Mouse (Mus musculus): Measurements from ENCODE around the gene Neto2. TPM values are rescaled to one million over a fixed set of nuclear protein-coding genes. Genes with fewer than 3 reads are reported as not detected.
A peak's percentile ranks its signal among the peaks of the same experiment; 100 is the strongest.

The Neto2 gene
- total RNA-seq (2014; rRNA removed) (111 and 122 TPM in 2 replicates), polyA plus RNA-seq (2015; fragmentation: Nextera tagmentation; extraction: Ambion mirVana) (49.0 and 51.7 TPM in 2 replicates)

- Histone ChIP-seq H3K27ac (peak within 1 kb of the TSS; percentile 94), H3K9ac (replicated peaks; ENCODE audit: low read length) (peak within 1 kb of the TSS; percentile 84), H3K9me3 (ENCODE audit: low read length) (no peaks in the 10 kb centered on the region), H3K36me3 (ENCODE audit: insufficient read depth, low read length) (no peaks in the 10 kb centered on the region), H3K27me3 (ENCODE audit: insufficient read depth, low read length) (no peaks in the 10 kb centered on the region), H3K4me1 (ENCODE audit: insufficient read depth, low read length) (no peaks in the 10 kb centered on the region), H3K4me2 (ENCODE audit: low read depth, low read length) (peak within 1 kb of the TSS; percentile 70), H3K4me3 (ENCODE audit: low read length) (peak within 1 kb of the TSS; percentile 79)
- WGBS, result 2% methylated on average over 32 of the region's 65 CpGs
- DNase-seq (ENCODE audit: low spot score) (peak; percentile 95), ATAC-seq (peak; percentile 93)
- no peak for TF ChIP-seq CTCF (IDR thresholded peaks at IDR 0.05; ENCODE audit: low read depth)
These were observed at the start of gene Neto2 for GRCm38 (mm10) chr8:85700751-85701351. Gene Neto2, minus strand, starts transcription at chr8:85700924.

- Histone ChIP-seq H3K27ac (no peak overlapping the region), H3K4me3 (ENCODE audit: low read length) (no peak overlapping the region), H3K9ac (replicated peaks; ENCODE audit: low read length) (no peak overlapping the region), H3K27me3 (ENCODE audit: insufficient read depth, low read length) (no peaks in the 10 kb centered on the region), H3K4me1 (ENCODE audit: insufficient read depth, low read length) (no peaks in the 10 kb centered on the region), H3K36me3 (ENCODE audit: insufficient read depth, low read length) (no peaks in the 10 kb centered on the region), H3K9me3 (ENCODE audit: low read length) (no peaks in the 10 kb centered on the region), H3K4me2 (ENCODE audit: low read depth, low read length) (no peak overlapping the region)
- WGBS, result 97% methylated on average over 2 of the region's 2 CpGs
- no peak for ATAC-seq
- no peak for DNase-seq (ENCODE audit: low spot score)
- no peak for TF ChIP-seq CTCF (IDR thresholded peaks at IDR 0.05; ENCODE audit: low read depth)
These were observed 44.3 kb upstream of the Neto2 start for GRCm38 (mm10) chr8:85745053-85745452.

GRCm38 (mm10) chr8:85730545-85730944 is 29.8 kb upstream of the Neto2 start:
- Histone ChIP-seq H3K4me3 (ENCODE audit: low read length) (no peak overlapping the region), H3K27me3 (ENCODE audit: insufficient read depth, low read length) (no peaks in the 10 kb centered on the region), H3K27ac (no peak overlapping the region), H3K36me3 (ENCODE audit: insufficient read depth, low read length) (0 out of 2 replicates have a peak, but pooled peaks cover 3% of the 10 kb centered on the region), H3K4me1 (ENCODE audit: insufficient read depth, low read length) (no peaks in the 10 kb centered on the region), H3K4me2 (ENCODE audit: low read depth, low read length) (no peak overlapping the region), H3K9me3 (ENCODE audit: low read length) (no peaks in the 10 kb centered on the region), H3K9ac (replicated peaks; ENCODE audit: low read length) (no peak overlapping the region)
- no peak for ATAC-seq
- WGBS, result 90% methylated on average over 3 of the region's 3 CpGs
- no peak for TF ChIP-seq CTCF (IDR thresholded peaks at IDR 0.05; ENCODE audit: low read depth)
- no peak for DNase-seq (ENCODE audit: low spot score)

GRCm38 (mm10) chr8:85717271-85717670 is 16.5 kb upstream of the Neto2 start:
- WGBS, result 86% methylated on average over 5 of the region's 5 CpGs
- Histone ChIP-seq H3K4me3 (ENCODE audit: low read length) (no peak overlapping the region), H3K9me3 (ENCODE audit: low read length) (no peaks in the 10 kb centered on the region), H3K4me2 (ENCODE audit: low read depth, low read length) (no peak overlapping the region), H3K9ac (replicated peaks; ENCODE audit: low read length) (no peak overlapping the region), H3K36me3 (ENCODE audit: insufficient read depth, low read length) (peaks cover 4% of the 10 kb centered on the region; the same call in 1 of the 2 replicates), H3K27ac (no peak overlapping the region), H3K27me3 (ENCODE audit: insufficient read depth, low read length) (no peaks in the 10 kb centered on the region), H3K4me1 (ENCODE audit: insufficient read depth, low read length) (no peaks in the 10 kb centered on the region)
- DNase-seq (ENCODE audit: low spot score) (no peak), ATAC-seq (no peak)
- no peak for TF ChIP-seq CTCF (IDR thresholded peaks at IDR 0.05; ENCODE audit: low read depth)

- Histone ChIP-seq H3K36me3 (ENCODE audit: insufficient read depth, low read length) (peaks cover 4% of the 10 kb centered on the region; the same call in 1 of the 2 replicates), H3K9me3 (ENCODE audit: low read length) (no peaks in the 10 kb centered on the region), H3K9ac (replicated peaks; ENCODE audit: low read length) (no peak overlapping the region), H3K27ac (no peak overlapping the region), H3K27me3 (ENCODE audit: insufficient read depth, low read length) (no peaks in the 10 kb centered on the region), H3K4me3 (ENCODE audit: low read length) (no peak overlapping the region), H3K4me1 (ENCODE audit: insufficient read depth, low read length) (no peaks in the 10 kb centered on the region), H3K4me2 (ENCODE audit: low read depth, low read length) (no peak overlapping the region)
- 93% methylated on average over 4 of the region's 4 CpGs for WGBS
- DNase-seq (ENCODE audit: low spot score) (no peak), ATAC-seq (no peak)
- TF ChIP-seq CTCF (IDR thresholded peaks at IDR 0.05; ENCODE audit: low read depth), result no peak
These were observed 16.0 kb upstream of the Neto2 start for GRCm38 (mm10) chr8:85716696-85717095.

- TF ChIP-seq CTCF (IDR thresholded peaks at IDR 0.05; ENCODE audit: low read depth), result no peak
- WGBS, result 76% methylated on average over 2 of the region's 2 CpGs
- H3K4me3 ChIP-seq (ENCODE audit: low read length), result no peak overlapping the region
- no peaks in the 10 kb centered on the region for H3K36me3 ChIP-seq (ENCODE audit: insufficient read depth, low read length)
- no peaks in the 10 kb centered on the region for H3K27me3 ChIP-seq (ENCODE audit: insufficient read depth, low read length)
- no peak overlapping the region for H3K9ac ChIP-seq (replicated peaks; ENCODE audit: low read length)
- H3K4me1 ChIP-seq (ENCODE audit: insufficient read depth, low read length), result no peaks in the 10 kb centered on the region
- no peaks in the 10 kb centered on the region for H3K9me3 ChIP-seq (ENCODE audit: low read length)
- no peak for DNase-seq (ENCODE audit: low spot score)
- H3K4me2 ChIP-seq (ENCODE audit: low read depth, low read length), result no peak overlapping the region
- ATAC-seq, result no peak
- H3K27ac ChIP-seq, result no peak overlapping the region
These were observed 6.3 kb upstream of the Neto2 start for GRCm38 (mm10) chr8:85706988-85707387.

- ATAC-seq (peak; percentile 94), DNase-seq (ENCODE audit: low spot score) (peak; percentile 90)
- Histone ChIP-seq H3K27me3 (ENCODE audit: insufficient read depth, low read length) (no peaks in the 10 kb centered on the region), H3K4me1 (ENCODE audit: insufficient read depth, low read length) (no peaks in the 10 kb centered on the region), H3K4me3 (ENCODE audit: low read length) (peak overlapping the region; percentile 79), H3K4me2 (ENCODE audit: low read depth, low read length) (peak overlapping the region; percentile 70), H3K36me3 (ENCODE audit: insufficient read depth, low read length) (no peaks in the 10 kb centered on the region), H3K9ac (replicated peaks; ENCODE audit: low read length) (peak overlapping the region; percentile 84), H3K27ac (peak overlapping the region; percentile 94), H3K9me3 (ENCODE audit: low read length) (no peaks in the 10 kb centered on the region)
- WGBS, result 2% methylated on average over 58 of the region's 84 CpGs
- peak; percentile 48 for TF ChIP-seq CTCF (IDR thresholded peaks at IDR 0.05; ENCODE audit: low read depth)
These were observed 498 bp downstream of the Neto2 start for GRCm38 (mm10) chr8:85700101-85700750.
